Mouse (Mus musculus): ENCODE results near the gene Scyl2. TPM values are rescaled to one million over a fixed set of nuclear protein-coding genes. Genes with fewer than 3 reads are reported as not detected.

Gene Scyl2
- polyA plus RNA-seq, 1 experiment from 2014 or later, result 9.1 TPM

Other genes with a start within 250 kb of the Scyl2 start
- 5.8 and 6.3 TPM in 2 replicates for gene Gas2l3, start 242.3 kb downstream of the Scyl2 start, polyA plus RNA-seq (2015; fragmentation: Nextera tagmentation; extraction: Ambion mirVana)
- gene Nr1h4, start 152.7 kb downstream of the Scyl2 start, polyA plus RNA-seq (2015; fragmentation: Nextera tagmentation; extraction: Ambion mirVana), result not detected in 2 replicates
- 0.14 and 0.19 TPM in 2 replicates for gene Slc17a8, start 65.0 kb downstream of the Scyl2 start, polyA plus RNA-seq (2015; fragmentation: Nextera tagmentation; extraction: Ambion mirVana)
- gene Actr6, start 46.0 kb upstream of the Scyl2 start, polyA plus RNA-seq (2015; fragmentation: Nextera tagmentation; extraction: Ambion mirVana), result 54.7 and 59.0 TPM in 2 replicates
- 31.2 and 31.3 TPM in 2 replicates for gene Uhrf1bp1l, start 58.7 kb upstream of the Scyl2 start, polyA plus RNA-seq (2015; fragmentation: Nextera tagmentation; extraction: Ambion mirVana)
- 40.8 and 42.0 TPM in 2 replicates for gene Anks1b, start 187.2 kb upstream of the Scyl2 start, polyA plus RNA-seq (2015; fragmentation: Nextera tagmentation; extraction: Ambion mirVana)

All from neural tube, embryonic 13.5 days (tissue).